Mouse (Mus musculus): ENCODE results near the gene Nr1i3. TPM values are rescaled to one million over a fixed set of nuclear protein-coding genes. Genes with fewer than 3 reads are reported as not detected.

Gene Nr1i3
- polyA plus RNA-seq, 1 experiment from 2014 or later = 0.23 TPM

DNA sequence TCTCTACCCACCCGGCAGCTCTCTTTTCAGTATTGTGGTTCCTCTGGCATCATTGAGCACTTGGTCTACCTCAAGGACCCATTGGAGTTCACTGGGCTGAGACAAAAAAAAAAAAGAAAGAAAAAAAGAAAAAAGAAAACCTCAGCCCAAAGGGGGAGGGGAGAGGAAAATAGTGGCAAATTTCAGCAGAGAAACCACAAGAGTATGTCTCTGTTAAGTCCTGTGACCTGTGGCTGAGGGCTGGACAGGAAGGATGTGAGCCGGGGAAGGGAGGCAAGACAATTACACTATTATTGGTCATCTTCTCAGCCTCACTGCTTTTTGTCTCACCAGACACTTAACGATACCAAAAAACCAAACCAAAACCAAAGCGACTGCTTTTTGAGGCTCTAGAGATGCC lies 18.1 kb downstream of the Nr1i3 start:
- Histone ChIP-seq H3K27me3 (ENCODE audit: control insufficient read depth, insufficient read depth, low read length) (no peaks in the 10 kb centered on the region), H3K9ac (ENCODE audit: low read length) (no peak overlapping the region), H3K4me2 (ENCODE audit: low read depth, low read length, severe bottlenecking) (no peak overlapping the region), H3K36me3 (ENCODE audit: control insufficient read depth, insufficient read depth, low read length) (peaks cover 8% of the 10 kb centered on the region; the same call in 1 of the 2 replicates), H3K4me3 (ENCODE audit: low read depth, low read length) (no peak overlapping the region), H3K4me1 (replicated peaks; ENCODE audit: control insufficient read depth, insufficient read depth, low read length) (no peaks in the 10 kb centered on the region; the same call in 1 of the 2 replicates), H3K27ac (ENCODE audit: low read depth, low read length) (no peak overlapping the region), H3K9me3 (ENCODE audit: control insufficient read depth, low read length) (no peaks in the 10 kb centered on the region)
- DNase-seq (ENCODE audit: low spot score) (no peak), ATAC-seq (replicated peaks; ENCODE audit: low FRiP score) (no peak)
- WGBS = 71% methylated on average over 4 of the region's 4 CpGs

DNA sequence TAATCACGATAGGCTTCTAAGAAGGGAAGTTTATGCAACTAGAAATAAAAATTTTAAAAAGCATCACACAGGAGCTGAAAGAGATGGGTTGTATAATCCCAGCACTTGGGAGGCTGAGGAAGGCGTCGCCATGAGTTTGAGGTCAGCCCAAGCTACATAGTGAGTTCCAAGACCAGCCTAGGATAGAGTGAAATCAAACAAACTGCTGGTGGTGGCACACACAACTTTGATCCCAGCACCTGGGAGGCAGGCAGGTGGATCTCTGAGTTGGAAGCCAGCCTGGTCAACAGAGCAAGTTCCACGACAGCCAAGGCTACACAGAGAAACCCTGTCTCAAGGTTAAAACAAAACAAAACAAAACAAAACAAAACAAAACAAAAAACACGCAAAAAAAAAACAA lies 18.6 kb downstream of the Nr1i3 start:
- Histone ChIP-seq H3K4me2 (ENCODE audit: low read depth, low read length, severe bottlenecking) (no peak overlapping the region), H3K4me1 (replicated peaks; ENCODE audit: control insufficient read depth, insufficient read depth, low read length) (no peaks in the 10 kb centered on the region; the same call in 1 of the 2 replicates), H3K4me3 (ENCODE audit: low read depth, low read length) (no peak overlapping the region), H3K27me3 (ENCODE audit: control insufficient read depth, insufficient read depth, low read length) (no peaks in the 10 kb centered on the region), H3K9ac (ENCODE audit: low read length) (no peak overlapping the region), H3K9me3 (ENCODE audit: control insufficient read depth, low read length) (no peaks in the 10 kb centered on the region), H3K36me3 (ENCODE audit: control insufficient read depth, insufficient read depth, low read length) (peaks cover 11% of the 10 kb centered on the region; the same call in 1 of the 2 replicates), H3K27ac (ENCODE audit: low read depth, low read length) (no peak overlapping the region)
- WGBS = 88% methylated on average over 5 of the region's 5 CpGs
- DNase-seq (ENCODE audit: low spot score) (no peak), ATAC-seq (replicated peaks; ENCODE audit: low FRiP score) (no peak)

DNA sequence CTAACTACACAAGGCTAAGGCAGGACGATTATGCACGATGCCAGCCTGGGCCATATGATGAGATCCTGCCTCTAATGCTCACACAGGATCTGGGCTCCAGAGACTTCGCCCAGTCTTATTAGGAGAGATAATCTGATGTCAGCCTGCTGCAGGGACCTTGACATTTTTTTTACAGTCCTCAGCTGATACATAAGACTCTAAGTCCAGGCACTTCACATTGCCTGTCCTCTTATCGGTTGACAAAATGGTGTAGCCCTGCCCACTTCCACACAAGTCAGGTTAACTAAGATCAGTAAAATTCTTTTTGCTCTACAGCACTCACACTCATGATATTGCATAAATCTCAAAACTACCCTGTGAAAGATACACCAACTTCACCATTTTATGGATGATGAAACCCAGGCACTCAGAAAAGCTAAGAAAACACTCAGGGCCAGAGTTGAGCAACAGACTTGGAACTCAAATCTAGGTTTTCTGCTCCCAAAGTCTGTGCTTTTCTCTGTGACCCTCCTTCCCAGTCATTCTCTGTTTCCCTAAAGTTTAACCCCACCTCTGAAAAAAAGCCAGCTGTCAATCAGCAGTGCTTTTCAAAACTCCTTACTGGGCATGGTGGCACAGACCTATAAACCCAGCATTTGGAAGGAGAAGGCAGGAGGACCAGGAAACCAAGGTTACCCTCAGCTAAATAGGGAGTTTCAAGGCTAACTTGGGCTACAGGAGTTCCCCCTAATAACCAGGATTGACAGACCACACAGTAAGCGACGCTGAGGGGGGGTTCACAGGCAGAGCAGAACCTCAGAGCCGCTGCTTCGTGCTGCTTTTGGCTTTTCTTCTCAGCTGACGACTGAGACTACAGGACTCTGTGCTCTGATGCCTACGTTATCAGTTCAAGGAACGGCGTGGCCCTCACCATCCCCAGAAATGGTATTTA lies 19.3 kb downstream of the Nr1i3 start:
- ATAC-seq (replicated peaks; ENCODE audit: low FRiP score) (no peak), DNase-seq (ENCODE audit: low spot score) (no peak)
- WGBS = 85% methylated on average over 12 of the region's 12 CpGs
- Histone ChIP-seq H3K4me3 (ENCODE audit: low read depth, low read length) (no peak overlapping the region), H3K4me2 (ENCODE audit: low read depth, low read length, severe bottlenecking) (no peak overlapping the region), H3K36me3 (ENCODE audit: control insufficient read depth, insufficient read depth, low read length) (peaks cover 16% of the 10 kb centered on the region; the same call in 1 of the 2 replicates), H3K4me1 (replicated peaks; ENCODE audit: control insufficient read depth, insufficient read depth, low read length) (no peaks in the 10 kb centered on the region; the same call in 1 of the 2 replicates), H3K27ac (ENCODE audit: low read depth, low read length) (no peak overlapping the region), H3K9me3 (ENCODE audit: control insufficient read depth, low read length) (no peaks in the 10 kb centered on the region), H3K27me3 (ENCODE audit: control insufficient read depth, insufficient read depth, low read length) (no peaks in the 10 kb centered on the region), H3K9ac (ENCODE audit: low read length) (no peak overlapping the region)

DNA sequence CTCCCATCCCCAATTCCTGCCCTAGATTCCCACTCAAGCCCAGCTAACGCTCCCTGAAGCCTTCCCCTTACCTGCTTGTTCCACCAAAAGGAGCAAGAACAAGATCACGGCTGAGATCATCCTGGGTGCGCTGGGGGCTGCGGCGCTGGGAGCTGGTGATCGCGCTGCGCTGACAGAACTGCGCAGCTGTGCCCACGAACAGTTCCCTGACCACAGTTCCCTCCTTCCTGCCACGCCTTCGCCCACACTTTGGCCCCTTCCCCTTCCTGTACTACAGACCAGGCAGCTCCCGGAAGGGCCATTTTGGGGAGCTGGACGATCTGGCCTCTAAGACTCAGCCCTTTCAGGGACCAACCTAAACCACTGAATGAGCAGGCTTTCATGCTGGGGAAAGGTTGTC lies 20.4 kb downstream of the Nr1i3 start, which contains the start of gene Fcer1g:
Fcer1g (minus strand) TSS at position 240 of the 400 bp plus-strand sequence.
- WGBS = 93% methylated on average over 14 of the region's 14 CpGs
- Histone ChIP-seq H3K27me3 (ENCODE audit: control insufficient read depth, insufficient read depth, low read length) (no peaks in the 10 kb centered on the region), H3K27ac (ENCODE audit: low read depth, low read length) (no peak within 1 kb of the TSS), H3K9me3 (ENCODE audit: control insufficient read depth, low read length) (no peaks in the 10 kb centered on the region), H3K4me1 (replicated peaks; ENCODE audit: control insufficient read depth, insufficient read depth, low read length) (no peaks in the 10 kb centered on the region; the same call in 1 of the 2 replicates), H3K4me2 (ENCODE audit: low read depth, low read length, severe bottlenecking) (no peak within 1 kb of the TSS), H3K9ac (ENCODE audit: low read length) (no peak within 1 kb of the TSS), H3K36me3 (ENCODE audit: control insufficient read depth, insufficient read depth, low read length) (peaks cover 16% of the 10 kb centered on the region; the same call in 1 of the 2 replicates), H3K4me3 (ENCODE audit: low read depth, low read length) (no peak within 1 kb of the TSS)
- ATAC-seq (replicated peaks; ENCODE audit: low FRiP score) (no peak), DNase-seq (ENCODE audit: low spot score) (no peak)

DNA sequence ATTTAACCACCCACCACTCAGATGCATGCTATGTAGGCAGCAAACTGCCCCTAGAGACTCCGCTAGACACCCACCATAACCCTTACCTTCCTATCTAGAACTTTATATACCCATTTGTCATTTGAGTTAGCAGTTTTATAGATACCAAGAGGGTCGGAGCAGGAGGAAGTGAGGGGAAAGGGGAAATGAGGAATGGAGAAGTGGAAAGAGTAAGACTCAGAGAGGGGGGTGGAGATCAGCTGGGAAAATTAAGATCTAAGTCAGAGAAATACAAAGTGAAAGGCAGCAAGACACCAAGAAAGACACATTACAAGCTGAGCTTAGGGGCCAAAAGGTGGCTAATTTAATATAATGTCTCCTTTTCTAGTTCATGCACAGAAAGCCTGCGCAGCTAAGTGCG lies 20.8 kb downstream of the Nr1i3 start:
- no peak overlapping the region for H3K27ac ChIP-seq (ENCODE audit: low read depth, low read length)
- DNase-seq (ENCODE audit: low spot score) (no peak), ATAC-seq (replicated peaks; ENCODE audit: low FRiP score) (no peak)
- H3K4me1 ChIP-seq (replicated peaks; ENCODE audit: control insufficient read depth, insufficient read depth, low read length) = no peaks in the 10 kb centered on the region; the same call in 1 of the 2 replicates
- 93% methylated on average over 4 of the region's 4 CpGs for WGBS
- H3K9me3 ChIP-seq (ENCODE audit: control insufficient read depth, low read length) = no peaks in the 10 kb centered on the region
- no peak overlapping the region for H3K4me3 ChIP-seq (ENCODE audit: low read depth, low read length)
- peaks cover 16% of the 10 kb centered on the region; the same call in 1 of the 2 replicates for H3K36me3 ChIP-seq (ENCODE audit: control insufficient read depth, insufficient read depth, low read length)
- H3K9ac ChIP-seq (ENCODE audit: low read length) = no peak overlapping the region
- no peak overlapping the region for H3K4me2 ChIP-seq (ENCODE audit: low read depth, low read length, severe bottlenecking)
- H3K27me3 ChIP-seq (ENCODE audit: control insufficient read depth, insufficient read depth, low read length) = no peaks in the 10 kb centered on the region

DNA sequence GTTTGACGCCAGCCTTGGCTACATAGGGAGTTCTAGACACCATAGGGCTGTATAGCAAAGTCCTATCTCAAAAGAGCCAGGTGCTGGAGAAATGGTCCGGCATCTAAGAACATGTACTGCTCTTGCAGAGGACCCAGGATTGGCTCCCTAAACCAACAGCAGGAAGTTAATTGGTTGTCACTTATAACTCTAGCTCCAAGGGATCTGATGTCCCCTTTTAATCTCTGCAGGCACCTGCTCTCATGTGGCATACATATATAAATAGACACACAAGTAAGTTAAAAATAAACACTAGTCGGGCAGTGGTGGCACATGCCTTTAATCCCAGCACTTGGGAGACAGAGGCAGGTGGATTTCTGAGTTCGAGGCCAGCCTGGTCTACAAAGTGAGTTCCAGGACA lies 22.0 kb downstream of the Nr1i3 start:
- Histone ChIP-seq H3K9me3 (ENCODE audit: control insufficient read depth, low read length) (no peaks in the 10 kb centered on the region), H3K4me3 (ENCODE audit: low read depth, low read length) (no peak overlapping the region), H3K4me1 (replicated peaks; ENCODE audit: control insufficient read depth, insufficient read depth, low read length) (no peaks in the 10 kb centered on the region), H3K27ac (ENCODE audit: low read depth, low read length) (no peak overlapping the region), H3K36me3 (ENCODE audit: control insufficient read depth, insufficient read depth, low read length) (peaks cover 16% of the 10 kb centered on the region; the same call in 1 of the 2 replicates), H3K9ac (ENCODE audit: low read length) (no peak overlapping the region), H3K27me3 (ENCODE audit: control insufficient read depth, insufficient read depth, low read length) (no peaks in the 10 kb centered on the region), H3K4me2 (ENCODE audit: low read depth, low read length, severe bottlenecking) (no peak overlapping the region)
- WGBS = 92% methylated on average over 4 of the region's 4 CpGs
- DNase-seq (ENCODE audit: low spot score) (no peak), ATAC-seq (replicated peaks; ENCODE audit: low FRiP score) (no peak)

DNA sequence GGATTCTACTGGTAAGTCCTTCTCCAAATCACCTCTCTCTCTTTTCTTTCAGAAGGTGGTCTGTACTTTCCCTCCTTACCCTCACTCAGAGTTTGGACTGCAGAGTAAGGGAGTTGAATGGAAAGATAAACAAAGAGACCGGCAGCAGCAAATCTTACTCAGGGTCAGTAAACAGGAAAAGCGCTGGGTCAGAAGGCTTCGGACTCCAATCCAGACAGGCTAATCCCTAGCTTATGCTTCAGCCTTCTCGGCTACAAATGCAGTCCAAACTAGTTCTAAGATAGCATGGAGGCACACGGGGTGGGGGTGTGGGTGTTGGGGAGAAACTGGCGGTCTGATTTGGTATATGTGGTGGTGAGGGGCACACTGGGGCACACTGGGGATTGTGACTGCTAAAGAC lies 23.7 kb downstream of the Nr1i3 start:
- WGBS = 80% methylated on average over 6 of the region's 6 CpGs
- H3K9me3 ChIP-seq (ENCODE audit: control insufficient read depth, low read length) = no peaks in the 10 kb centered on the region
- H3K36me3 ChIP-seq (ENCODE audit: control insufficient read depth, insufficient read depth, low read length) = peaks cover 16% of the 10 kb centered on the region; the same call in 1 of the 2 replicates

DNA sequence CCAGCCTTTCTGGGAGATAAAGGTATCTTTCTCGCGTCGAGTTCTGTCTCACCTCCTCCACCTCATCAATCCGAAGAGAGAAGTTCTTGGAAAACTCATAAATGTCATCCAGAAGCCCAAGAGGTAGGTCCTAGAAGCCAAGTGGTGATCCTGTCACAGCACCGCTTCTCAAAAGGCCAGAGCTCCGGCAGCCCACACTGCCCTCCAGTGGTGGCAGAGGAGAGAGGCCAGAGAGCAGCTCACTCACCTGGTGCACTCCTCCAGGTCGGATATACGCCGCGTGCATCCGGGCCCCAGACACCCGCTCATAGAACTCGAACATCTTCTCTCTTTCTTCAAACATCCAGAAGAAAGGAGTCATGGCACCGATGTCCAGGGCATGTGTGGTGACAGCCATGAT lies 24.7 kb downstream of the Nr1i3 start:
- H3K4me3 ChIP-seq (ENCODE audit: low read depth, low read length) = no peak overlapping the region
- H3K9ac ChIP-seq (ENCODE audit: low read length) = no peak overlapping the region
- no peak overlapping the region for H3K4me2 ChIP-seq (ENCODE audit: low read depth, low read length, severe bottlenecking)
- DNase-seq (ENCODE audit: low spot score) (peak; percentile 76), ATAC-seq (replicated peaks; ENCODE audit: low FRiP score) (no peak)
- no peaks in the 10 kb centered on the region for H3K27me3 ChIP-seq (ENCODE audit: control insufficient read depth, insufficient read depth, low read length)
- no peaks in the 10 kb centered on the region for H3K4me1 ChIP-seq (replicated peaks; ENCODE audit: control insufficient read depth, insufficient read depth, low read length)
- H3K36me3 ChIP-seq (ENCODE audit: control insufficient read depth, insufficient read depth, low read length) = peaks cover 16% of the 10 kb centered on the region; the same call in 1 of the 2 replicates
- H3K27ac ChIP-seq (ENCODE audit: low read depth, low read length) = no peak overlapping the region
- H3K9me3 ChIP-seq (ENCODE audit: control insufficient read depth, low read length) = no peaks in the 10 kb centered on the region
- WGBS = 73% methylated on average over 14 of the region's 14 CpGs

More for the DNA sequence above, 23.7 kb downstream of the Nr1i3 start:
- DNase-seq (ENCODE audit: low spot score) (no peak), ATAC-seq (replicated peaks; ENCODE audit: low FRiP score) (no peak)
- Histone ChIP-seq H3K4me1 (replicated peaks; ENCODE audit: control insufficient read depth, insufficient read depth, low read length) (no peaks in the 10 kb centered on the region), H3K9ac (ENCODE audit: low read length) (no peak overlapping the region), H3K4me3 (ENCODE audit: low read depth, low read length) (no peak overlapping the region), H3K27me3 (ENCODE audit: control insufficient read depth, insufficient read depth, low read length) (no peaks in the 10 kb centered on the region), H3K4me2 (ENCODE audit: low read depth, low read length, severe bottlenecking) (no peak overlapping the region), H3K27ac (ENCODE audit: low read depth, low read length) (no peak overlapping the region)

Data from forebrain, embryonic 11.5 days (tissue).